Mouse (Mus musculus) C2C12 (cell line): ENCODE measurements at regions not wholly inside any gene's neighbourhood (a gene's known extent, or its start where the extent isn't known, plus 50 kb on each side); places are given as distances from the start of the nearest gene placed in this dataset.

Experiments used
- CTCF ChIP-seq: IDR thresholded peaks from one replicate; pipeline ENCODE4 v1.5.1; 2011; ENCODE audit not compliant: control insufficient read depth, insufficient read depth, insufficient read length
- MYOG ChIP-seq: IDR thresholded peaks from one replicate; pipeline ENCODE4 v1.6.1; 2011; ENCODE audit not compliant: control insufficient read depth, insufficient read length; ENCODE audit errors: extremely low read depth

- TF ChIP-seq CTCF (no peak), MYOG (no peak)
Observed at GRCm38 (mm10) chr5:51949996-51950395, 240.3 kb downstream of the Dhx15 start.
